Mouse (Mus musculus) heart, postnatal 0 days (tissue): ENCODE measurements around the gene Cog7. TPM values are rescaled to one million over a fixed set of nuclear protein-coding genes. Genes with fewer than 3 reads are reported as not detected.

ENCODE experiments used
- ATAC-seq: fragments of 200-750 bp; cut with Nextera tagmentation; 2 replicates; pipeline ENCODE4 v1.8.0; 2017; ENCODE audit warnings: low read depth, moderate number of reproducible peaks, moderate library complexity; ENCODE audit not compliant: insufficient read depth
- DNase-seq: peaks from one replicate; pipeline ENCODE4 v3.0.0-alpha.2; 2016; ENCODE audit warnings: low spot score
- H3K27ac ChIP-seq: fragments of 300-500 bp; sonication (generic); 2 replicates; pipeline ENCODE4 v1.5.1; 2014; ENCODE audit warnings: low read depth, mild to moderate bottlenecking
- H3K27me3 ChIP-seq: fragments of 300-500 bp; sonication (generic); 2 replicates; pipeline ENCODE4 v1.6.1; 2014; ENCODE audit warnings: low read length, mixed read lengths; ENCODE audit not compliant: control insufficient read depth, insufficient read depth
- H3K36me3 ChIP-seq: fragments of 300-500 bp; sonication (generic); replicated peaks from 2 replicates; pipeline ENCODE4 v1.6.1; 2014; ENCODE audit warnings: low read length, mixed read lengths; ENCODE audit not compliant: control insufficient read depth, insufficient read depth
- H3K4me1 ChIP-seq: fragments of 300-500 bp; sonication (generic); 2 replicates; pipeline ENCODE4 v1.6.1; 2014; ENCODE audit warnings: antibody characterized with exemption; ENCODE audit not compliant: control insufficient read depth, insufficient read depth
- H3K4me2 ChIP-seq: fragments of 300-500 bp; sonication (generic); 2 replicates; pipeline ENCODE4 v1.6.1; 2014; ENCODE audit warnings: low read depth, mild to moderate bottlenecking, low read length, moderate library complexity
- H3K4me3 ChIP-seq: fragments of 300-500 bp; sonication (generic); 2 replicates; pipeline ENCODE4 v1.5.1; 2014; ENCODE audit warnings: low read depth, low read length
- H3K9ac ChIP-seq: fragments of 300-500 bp; sonication (generic); replicated peaks from 2 replicates; pipeline ENCODE4 v1.6.1; 2014; ENCODE audit warnings: low read depth, low read length, mixed read lengths
- H3K9me3 ChIP-seq: fragments of 300-500 bp; sonication (generic); replicated peaks from 2 replicates; pipeline ENCODE4 v1.6.1; 2016; ENCODE audit warnings: low read length; ENCODE audit not compliant: control insufficient read depth
- CTCF ChIP-seq: IDR thresholded peaks from 2 replicates; pipeline ENCODE4 v1.5.1; 2016; ENCODE audit warnings: antibody characterized with exemption, control low read depth, low read depth
- EP300 ChIP-seq: IDR thresholded peaks from 2 replicates; pipeline ENCODE4 v1.6.1; 2016; ENCODE audit warnings: antibody characterized with exemption, low read depth
- WGBS: fragments of 180-500 bp; shearing (Covaris S2); extraction: QIAGEN DNeasy Blood & Tissue Kit; methylation state at CpG from one replicate; pipeline ENCODE4 v1.1.7; 2014; 5-methylcytosine and 5-hydroxymethylcytosine counted together
- polyA plus RNA-seq: library from polyadenylated mRNA; unstranded; fragments of >200 nt; fragmentation: Nextera tagmentation; extraction: Ambion mirVana; gene quantifications from 2 replicates; pipeline ENCODE4 v1.2.1, GENCODE M21; 2015
- total RNA-seq: library from RNA; depleted of rRNA; stranded (reverse); fragments of >200 nt; gene quantifications from 2 replicates; pipeline ENCODE4 v1.2.3, GENCODE M21; 2014; ENCODE audit warnings: low replicate concordance

Gene Cog7
- total and polyA plus RNA-seq, 2 experiments from 2014 or later = 12.4 to 20.4 TPM

GRCm38 (mm10) chr7:121966169-121966568 is 15.3 kb downstream of the Cog7 start:
- Histone ChIP-seq H3K9me3 (no peaks in the 10 kb centered on the region), H3K27me3 (no peaks in the 10 kb centered on the region), H3K4me3 (no peak overlapping the region), H3K4me1 (no peaks in the 10 kb centered on the region), H3K36me3 (peaks cover 40% of the 10 kb centered on the region), H3K4me2 (no peak overlapping the region), H3K9ac (no peak overlapping the region), H3K27ac (no peak overlapping the region)
- ATAC-seq = no peak
- WGBS = 72% methylated on average over 7 of the region's 7 CpGs
- TF ChIP-seq CTCF (no peak), EP300 (no peak)
- DNase-seq = no peak

GRCm38 (mm10) chr7:121963883-121964398 is 17.6 kb downstream of the Cog7 start:
- peaks cover 29% of the 10 kb centered on the region for H3K36me3 ChIP-seq
- H3K9ac ChIP-seq = no peak overlapping the region
- H3K9me3 ChIP-seq = no peaks in the 10 kb centered on the region
- H3K4me1 ChIP-seq = no peaks in the 10 kb centered on the region
- ATAC-seq (no peak), DNase-seq (peak; percentile 61)
- H3K4me3 ChIP-seq = no peak overlapping the region
- H3K27ac ChIP-seq = no peak overlapping the region
- no peak overlapping the region for H3K4me2 ChIP-seq
- no peaks in the 10 kb centered on the region for H3K27me3 ChIP-seq
- WGBS = 69% methylated on average over 6 of the region's 6 CpGs
- no peak for TF ChIP-seq EP300
- peak; percentile 68 for TF ChIP-seq CTCF

- no peak overlapping the region for H3K27ac ChIP-seq
- peaks cover 29% of the 10 kb centered on the region for H3K36me3 ChIP-seq
- no peak for TF ChIP-seq CTCF
- TF ChIP-seq EP300 = no peak
- no peaks in the 10 kb centered on the region for H3K9me3 ChIP-seq
- no peak overlapping the region for H3K9ac ChIP-seq
- WGBS = 71% methylated on average over 3 of the region's 3 CpGs
- no peaks in the 10 kb centered on the region for H3K4me1 ChIP-seq
- no peak for DNase-seq
- no peak overlapping the region for H3K4me3 ChIP-seq
- H3K4me2 ChIP-seq = no peak overlapping the region
- no peaks in the 10 kb centered on the region for H3K27me3 ChIP-seq
- ATAC-seq = no peak
These were observed 18.9 kb downstream of the Cog7 start for GRCm38 (mm10) chr7:121962571-121962959.

GRCm38 (mm10) chr7:121961913-121962570 is 19.5 kb downstream of the Cog7 start:
- Histone ChIP-seq H3K27me3 (no peaks in the 10 kb centered on the region), H3K9ac (no peak overlapping the region)

GRCm38 (mm10) chr7:121955802-121956201 is 25.7 kb downstream of the Cog7 start:
- H3K27ac ChIP-seq = no peak overlapping the region
- no peak overlapping the region for H3K4me3 ChIP-seq
- no peak overlapping the region for H3K4me2 ChIP-seq
- WGBS = 79% methylated on average over 12 of the region's 12 CpGs
- no peaks in the 10 kb centered on the region for H3K9me3 ChIP-seq
- H3K36me3 ChIP-seq = peaks cover 21% of the 10 kb centered on the region
- no peaks in the 10 kb centered on the region for H3K4me1 ChIP-seq
- H3K9ac ChIP-seq = no peak overlapping the region
- ATAC-seq = no peak
- TF ChIP-seq CTCF (no peak), EP300 (no peak)
- no peaks in the 10 kb centered on the region for H3K27me3 ChIP-seq
- no peak for DNase-seq

More at GRCm38 (mm10) chr7:121961913-121962570, 19.5 kb downstream of the Cog7 start:
- no peaks in the 10 kb centered on the region for H3K9me3 ChIP-seq
- no peak overlapping the region for H3K4me2 ChIP-seq
- TF ChIP-seq EP300 (no peak), CTCF (no peak)
- 69% methylated on average over 7 of the region's 7 CpGs for WGBS
- H3K4me1 ChIP-seq = no peaks in the 10 kb centered on the region
- peaks cover 29% of the 10 kb centered on the region for H3K36me3 ChIP-seq
- no peak for ATAC-seq
- no peak for DNase-seq
- H3K27ac ChIP-seq = no peak overlapping the region
- H3K4me3 ChIP-seq = no peak overlapping the region
